Comparison of ENCODE assay signal across 11 mouse cellular contexts in genomic region chr2:163376082-163376481, GRCm38 (mm10). TPM values are rescaled to one million over a fixed set of nuclear protein-coding genes. Genes with fewer than 3 reads are reported as not detected.
A peak's percentile ranks its signal among the peaks of the same experiment; 100 is the strongest.
DNase-seq lines count a peak whose midpoint lies in the region; ATAC-seq lines count a peak whose summit lies in the region.
"Had no signal": no experiment of that assay in that cellular context is flagged by ENCODE, and none has a peak within 500 bp of the region (broad histone marks: within the 10 kb centered on the region; RNA-seq: fewer than 3 reads in every experiment).

No protein-coding gene starts in this region.

- 45% methylated on average over 33 of the region's 33 CpGs for WGBS in heart, embryonic 14.5 days
- 43% methylated on average over 33 of the region's 33 CpGs for WGBS in midbrain, embryonic 13.5 days
- WGBS in midbrain, embryonic 10.5 days: 45% methylated on average over 33 of the region's 33 CpGs
- WGBS in embryonic facial prominence, embryonic 12.5 days: 35% methylated on average over 33 of the region's 33 CpGs
- WGBS in neural tube, embryonic 13.5 days: 38% methylated on average over 33 of the region's 33 CpGs

- no peaks in the 10 kb centered on the region for H3K9me3 ChIP-seq in heart, embryonic 14.5 days (ENCODE audit: control insufficient read depth, low read length)
- H3K9me3 ChIP-seq in midbrain, embryonic 13.5 days: no peaks in the 10 kb centered on the region
- 0 out of 2 replicates have a peak, but pooled peaks cover 6% of the 10 kb centered on the region for H3K9me3 ChIP-seq in midbrain, embryonic 10.5 days (replicated peaks)
- no peaks in the 10 kb centered on the region for H3K9me3 ChIP-seq in embryonic facial prominence, embryonic 12.5 days
- no peaks in the 10 kb centered on the region for H3K9me3 ChIP-seq in neural tube, embryonic 13.5 days
- H3K9me3 ChIP-seq: limb, embryonic 15.5 days had no signal

- no peak overlapping the region for H3K4me3 ChIP-seq in heart, embryonic 14.5 days (ENCODE audit: control insufficient read depth in 1 of 2, insufficient read depth in 1 of 2, low read depth in 1 of 2, low read length in 2 of 2)
- H3K4me3 ChIP-seq in midbrain, embryonic 13.5 days (replicated peaks): no peak overlapping the region; the same call in 1 of the 2 replicates
- H3K4me3 ChIP-seq in midbrain, embryonic 10.5 days: no peak overlapping the region
- peak overlapping the region; percentile 17 for H3K4me3 ChIP-seq in embryonic facial prominence, embryonic 12.5 days
- H3K4me3 ChIP-seq in neural tube, embryonic 13.5 days: peak overlapping the region; percentile 12; the same call in 1 of the 2 replicates
- H3K4me3 ChIP-seq: limb, embryonic 15.5 days had no signal

- H3K36me3 ChIP-seq in heart, embryonic 14.5 days (ENCODE audit: control insufficient read depth, insufficient read depth, low read length): peaks cover 73% of the 10 kb centered on the region
- no peaks in the 10 kb centered on the region for H3K36me3 ChIP-seq in midbrain, embryonic 13.5 days
- H3K36me3 ChIP-seq in midbrain, embryonic 10.5 days: no peaks in the 10 kb centered on the region
- no peaks in the 10 kb centered on the region for H3K36me3 ChIP-seq in embryonic facial prominence, embryonic 12.5 days
- H3K36me3 ChIP-seq in neural tube, embryonic 13.5 days: no peaks in the 10 kb centered on the region
- H3K36me3 ChIP-seq: limb, embryonic 15.5 days had no signal

- no peak for ATAC-seq in heart, embryonic 14.5 days (ENCODE audit: insufficient number of reproducible peaks, insufficient read depth, low FRiP score, low read depth)
- no peak for ATAC-seq in midbrain, embryonic 13.5 days
- ATAC-seq in embryonic facial prominence, embryonic 12.5 days (ENCODE audit: insufficient number of reproducible peaks, insufficient read depth, low FRiP score, low TSS enrichment): no peak
- no peak for ATAC-seq in neural tube, embryonic 13.5 days (ENCODE audit: low read depth)
- ATAC-seq: lung, postnatal 0 days had no signal

- H3K27me3 ChIP-seq in heart, embryonic 14.5 days (ENCODE audit: control insufficient read depth, insufficient read depth, low read length): 0 out of 2 replicates have a peak, but pooled peaks cover 10% of the 10 kb centered on the region
- H3K27me3 ChIP-seq in midbrain, embryonic 13.5 days: peaks cover 33% of the 10 kb centered on the region
- peaks cover 39% of the 10 kb centered on the region for H3K27me3 ChIP-seq in midbrain, embryonic 10.5 days (ENCODE audit: low read depth, poor library complexity, severe bottlenecking)
- peaks cover 34% of the 10 kb centered on the region for H3K27me3 ChIP-seq in embryonic facial prominence, embryonic 12.5 days
- peaks cover 50% of the 10 kb centered on the region for H3K27me3 ChIP-seq in neural tube, embryonic 13.5 days

- peak overlapping the region in 1 of 2 experiments; percentile 96; a peak in 2 of 4 replicates for H3K27ac ChIP-seq in heart, embryonic 14.5 days (replicated peaks in 1 of 2; ENCODE audit: control insufficient read depth in 1 of 2, insufficient read depth in 1 of 2, low read depth in 2 of 2, low read length in 2 of 2)
- no peak overlapping the region for H3K27ac ChIP-seq in midbrain, embryonic 13.5 days
- no peak overlapping the region for H3K27ac ChIP-seq in midbrain, embryonic 10.5 days (replicated peaks)
- no peak overlapping the region for H3K27ac ChIP-seq in embryonic facial prominence, embryonic 12.5 days
- no peak overlapping the region for H3K27ac ChIP-seq in neural tube, embryonic 13.5 days (replicated peaks)
- H3K27ac ChIP-seq: limb, embryonic 15.5 days had no signal

- no peak for DNase-seq in heart, adult 9 months (ENCODE audit: low spot score in 2 of 2)
- no peak for DNase-seq in midbrain, embryonic 10.5 days (ENCODE audit: low spot score)
- DNase-seq in adrenal gland, postnatal 14 days: no peak
- DNase-seq: cerebellum, postnatal 10 days; kidney, adult 9 months had no signal

- H3K9ac ChIP-seq in heart, embryonic 14.5 days (ENCODE audit: low read length): peak overlapping the region; percentile 68
- H3K9ac ChIP-seq in midbrain, embryonic 13.5 days (replicated peaks): no peak overlapping the region
- no peak overlapping the region for H3K9ac ChIP-seq in embryonic facial prominence, embryonic 12.5 days
- no peak overlapping the region for H3K9ac ChIP-seq in neural tube, embryonic 13.5 days
- H3K9ac ChIP-seq: limb, embryonic 15.5 days had no signal

- H3K4me1 ChIP-seq in heart, embryonic 14.5 days (ENCODE audit: control insufficient read depth in 2 of 2, insufficient read depth in 2 of 2, low read length in 2 of 2): peaks cover 36 to 78% of the 10 kb centered on the region in 2 experiments
- H3K4me1 ChIP-seq in midbrain, embryonic 13.5 days (replicated peaks): no peaks in the 10 kb centered on the region
- peaks cover 4% of the 10 kb centered on the region for H3K4me1 ChIP-seq in midbrain, embryonic 10.5 days
- no peaks in the 10 kb centered on the region for H3K4me1 ChIP-seq in embryonic facial prominence, embryonic 12.5 days
- no peaks in the 10 kb centered on the region for H3K4me1 ChIP-seq in neural tube, embryonic 13.5 days (replicated peaks)
- H3K4me1 ChIP-seq: limb, embryonic 15.5 days had no signal

- H3K4me2 ChIP-seq in heart, embryonic 14.5 days (ENCODE audit: low read length): peak overlapping the region; percentile 54
- H3K4me2 ChIP-seq in midbrain, embryonic 13.5 days (replicated peaks): peak overlapping the region; percentile 17; the same call in 1 of the 2 replicates
- peak overlapping the region; percentile 28 for H3K4me2 ChIP-seq in embryonic facial prominence, embryonic 12.5 days (replicated peaks)
- H3K4me2 ChIP-seq in neural tube, embryonic 13.5 days: peak overlapping the region; percentile 27; the same call in 1 of the 2 replicates
- H3K4me2 ChIP-seq: limb, embryonic 15.5 days had no signal

RNA-seq across cellular contexts. Expression of gene Jph2, which starts 21.7 kb away (rescaled TPM):
- 25.5 and 29.4 TPM in 2 replicates for polyA plus RNA-seq in heart, embryonic 14.5 days (2014; fragmentation: Nextera tagmentation; extraction: Ambion mirVana)
- polyA plus RNA-seq in midbrain, embryonic 13.5 days (2015; fragmentation: Nextera tagmentation; extraction: Ambion mirVana): 0.13 and 0.31 TPM in 2 replicates
- 0.32 and 0.59 TPM in 2 replicates for polyA plus RNA-seq in midbrain, embryonic 10.5 days (2016; fragmentation: Nextera tagmentation; extraction: Ambion mirVana)
- polyA plus RNA-seq in embryonic facial prominence, embryonic 12.5 days (2016; fragmentation: Nextera tagmentation; extraction: Ambion mirVana): 1.5 TPM in 2 replicates
- polyA plus RNA-seq in neural tube, embryonic 13.5 days (2015; fragmentation: Nextera tagmentation; extraction: Ambion mirVana): 0.57 and 0.84 TPM in 2 replicates
- total RNA-seq in adrenal gland, postnatal 14 days (2021): 4.3 and 4.5 TPM in 2 replicates

RNA-seq across cellular contexts. Expression of gene Oser1, which starts 48.4 kb away (rescaled TPM):
- polyA plus RNA-seq in heart, embryonic 14.5 days (2014; fragmentation: Nextera tagmentation; extraction: Ambion mirVana): 52.6 and 56.8 TPM in 2 replicates
- polyA plus RNA-seq in midbrain, embryonic 13.5 days (2015; fragmentation: Nextera tagmentation; extraction: Ambion mirVana): 77.3 and 79.4 TPM in 2 replicates
- 92.7 and 99.9 TPM in 2 replicates for polyA plus RNA-seq in midbrain, embryonic 10.5 days (2016; fragmentation: Nextera tagmentation; extraction: Ambion mirVana)
- polyA plus RNA-seq in embryonic facial prominence, embryonic 12.5 days (2016; fragmentation: Nextera tagmentation; extraction: Ambion mirVana): 85.4 and 87.3 TPM in 2 replicates
- polyA plus RNA-seq in neural tube, embryonic 13.5 days (2015; fragmentation: Nextera tagmentation; extraction: Ambion mirVana): 74.5 and 83.4 TPM in 2 replicates
- 34.8 and 37.3 TPM in 2 replicates for total RNA-seq in adrenal gland, postnatal 14 days (2021)

Comparison
In these comparisons a context has a peak if more than half of its experiments do, and no peak if none do; other contexts are left out.
1. H3K4me3 ChIP-seq: peak in embryonic facial prominence, embryonic 12.5 days (single experiment) and neural tube, embryonic 13.5 days (single experiment); none in heart, embryonic 14.5 days (0 of 2), midbrain, embryonic 13.5 days (single experiment) and midbrain, embryonic 10.5 days (single experiment).
2. RNA of gene Jph2, which starts 21.7 kb away (polyA plus RNA-seq): 25.5 to 29.4 TPM in heart, embryonic 14.5 days; 1.5 TPM in embryonic facial prominence, embryonic 12.5 days, 0.32 to 0.59 TPM in midbrain, embryonic 10.5 days, 0.57 to 0.84 TPM in neural tube, embryonic 13.5 days and 0.13 to 0.31 TPM in midbrain, embryonic 13.5 days; every median in the first group is over 10 times any median in the second.
3. Peak in every context shown above with its lines, with median percentiles within 50 percentile points of each other: H3K4me2 ChIP-seq.